Comparison of ENCODE assay signal across 8 mouse cellular contexts in genomic region chr17:33954646-33955554, GRCm38 (mm10). TPM values are rescaled to one million over a fixed set of nuclear protein-coding genes. Genes with fewer than 3 reads are reported as not detected.
DNase-seq lines count a peak whose midpoint lies in the region; ATAC-seq and TF ChIP-seq lines count a peak whose summit lies in the region.

No protein-coding gene starts in this region.

- under 1% methylated on average over 33 of the region's 33 CpGs for WGBS in kidney, embryonic 14.5 days
- WGBS in intestine, postnatal 0 days, result under 1% methylated on average over 33 of the region's 33 CpGs
- WGBS in midbrain, embryonic 16.5 days, result under 1% methylated on average over 33 of the region's 33 CpGs

- DNase-seq in kidney, postnatal 4 days, result no peak
- DNase-seq in MEL (ENCODE audit: low read depth, low spot score), result no peak
- no peak for DNase-seq in layer of hippocampus, adult 18-20 months (ENCODE audit: low spot score in 2 of 2)
- no peak for DNase-seq in cerebellum, postnatal 25 days

- peak overlapping the region; percentile 91 for H3K27ac ChIP-seq in kidney, embryonic 14.5 days (ENCODE audit: low read depth, low read length)
- peak overlapping the region; percentile 85 for H3K27ac ChIP-seq in MEL (ENCODE audit: control insufficient read depth, low read depth, low read length)
- peak overlapping the region; percentile 92 for H3K27ac ChIP-seq in intestine, postnatal 0 days (ENCODE audit: low read depth, low read length)
- peak overlapping the region; percentile 87 for H3K27ac ChIP-seq in midbrain, embryonic 16.5 days (ENCODE audit: low read length)

- peak; percentile 10 for ATAC-seq in kidney, embryonic 14.5 days (ENCODE audit: low FRiP score, low TSS enrichment)
- ATAC-seq in erythroid progenitor cell, adult 5-6 weeks (replicated peaks; ENCODE audit: low FRiP score, poor library complexity, severe bottlenecking), result peak; percentile 4
- ATAC-seq in intestine, postnatal 0 days, result peak; percentile 6
- peak; percentile 58 for ATAC-seq in midbrain, embryonic 16.5 days

- no peak for TF ChIP-seq CTCF in MEL (IDR thresholded peaks at IDR 0.05 in 2 of 3, conservative IDR thresholded peaks at IDR 0.05 in 1 of 3; ENCODE audit: control insufficient read depth in 1 of 3, insufficient read depth in 1 of 3, low read depth in 2 of 3, low read length in 3 of 3, poor library complexity in 1 of 3, severe bottlenecking in 1 of 3)
- no peak for TF ChIP-seq CTCF in intestine, postnatal 0 days (IDR thresholded peaks at IDR 0.05; ENCODE audit: low read depth)

- peak overlapping the region; percentile 89 for H3K4me2 ChIP-seq in kidney, embryonic 14.5 days (replicated peaks; ENCODE audit: low read depth, low read length)
- peak overlapping the region; percentile 79 for H3K4me2 ChIP-seq in intestine, postnatal 0 days (replicated peaks; ENCODE audit: low read depth)
- peak overlapping the region; percentile 97 for H3K4me2 ChIP-seq in midbrain, embryonic 16.5 days (ENCODE audit: low read length)

- no peak for TF ChIP-seq RAD21 in MEL (IDR thresholded peaks at IDR 0.05; ENCODE audit: low read depth, low read length)

- no peak for TF ChIP-seq EP300 in MEL (IDR thresholded peaks at IDR 0.05; ENCODE audit: low read depth in 1 of 2, low read length in 2 of 2)

- H3K9ac ChIP-seq in kidney, embryonic 14.5 days (ENCODE audit: low read depth, low read length), result peak overlapping the region; percentile 95
- H3K9ac ChIP-seq in MEL (ENCODE audit: control insufficient read depth, low read depth, low read length, poor library complexity, severe bottlenecking), result peak overlapping the region; percentile 99
- H3K9ac ChIP-seq in intestine, postnatal 0 days (ENCODE audit: low read depth, low read length), result peak overlapping the region; percentile 70
- H3K9ac ChIP-seq in midbrain, embryonic 16.5 days (ENCODE audit: low read depth, low read length), result peak overlapping the region; percentile 94

- H3K9me3 ChIP-seq in kidney, embryonic 14.5 days (ENCODE audit: control insufficient read depth, low read length), result no peaks in the 10 kb centered on the region
- no peaks in the 10 kb centered on the region for H3K9me3 ChIP-seq in MEL (replicated peaks; ENCODE audit: insufficient read depth, low read length)
- H3K9me3 ChIP-seq in intestine, postnatal 0 days (ENCODE audit: control insufficient read depth), result no peaks in the 10 kb centered on the region
- no peaks in the 10 kb centered on the region for H3K9me3 ChIP-seq in midbrain, embryonic 16.5 days (replicated peaks; ENCODE audit: control insufficient read depth, low read length, poor library complexity, severe bottlenecking)

- no peaks in the 10 kb centered on the region for H3K27me3 ChIP-seq in kidney, embryonic 14.5 days (ENCODE audit: control insufficient read depth, insufficient read depth, low read length)
- H3K27me3 ChIP-seq in MEL (ENCODE audit: control insufficient read depth in 1 of 2, insufficient read depth in 2 of 2, low read length in 2 of 2), result no peaks in the 10 kb centered on the region
- H3K27me3 ChIP-seq in intestine, postnatal 0 days (replicated peaks; ENCODE audit: control insufficient read depth, insufficient read depth, low read length), result no peaks in the 10 kb centered on the region
- H3K27me3 ChIP-seq in midbrain, embryonic 16.5 days (ENCODE audit: control insufficient read depth, insufficient read depth, low read depth, low read length), result no peaks in the 10 kb centered on the region

- H3K36me3 ChIP-seq in kidney, embryonic 14.5 days (ENCODE audit: control insufficient read depth, insufficient read depth, low read length), result peaks cover 47% of the 10 kb centered on the region
- peaks cover 10 to 18% of the 10 kb centered on the region in 2 experiments for H3K36me3 ChIP-seq in MEL (ENCODE audit: control insufficient read depth in 1 of 2, insufficient read depth in 2 of 2, low read length in 2 of 2)
- H3K36me3 ChIP-seq in intestine, postnatal 0 days (ENCODE audit: control insufficient read depth, insufficient read depth), result peaks cover 23% of the 10 kb centered on the region
- peaks cover 19% of the 10 kb centered on the region; the same call in 1 of the 2 replicates for H3K36me3 ChIP-seq in midbrain, embryonic 16.5 days (ENCODE audit: control insufficient read depth, insufficient read depth, low read length)

- H3K4me3 ChIP-seq in kidney, embryonic 14.5 days (ENCODE audit: low read length), result peak overlapping the region; percentile 80
- H3K4me3 ChIP-seq in MEL (ENCODE audit: control insufficient read depth in 1 of 2, insufficient read depth in 1 of 2, low read depth in 2 of 2, low read length in 2 of 2), result peak overlapping the region; percentile 82 to 87
- H3K4me3 ChIP-seq in intestine, postnatal 0 days (ENCODE audit: low read depth, low read length), result peak overlapping the region; percentile 70
- peak overlapping the region; percentile 88 for H3K4me3 ChIP-seq in midbrain, embryonic 16.5 days (ENCODE audit: low read depth, low read length)

- peaks cover 39% of the 10 kb centered on the region for H3K4me1 ChIP-seq in kidney, embryonic 14.5 days (ENCODE audit: control insufficient read depth, insufficient read depth, low read length)
- H3K4me1 ChIP-seq in MEL (ENCODE audit: control insufficient read depth in 1 of 2, insufficient read depth in 2 of 2, low read length in 2 of 2), result peaks cover 0 to 13% of the 10 kb centered on the region in 2 experiments; a peak in 2 of 4 replicates
- peaks cover 10% of the 10 kb centered on the region; the same call in 1 of the 2 replicates for H3K4me1 ChIP-seq in intestine, postnatal 0 days (replicated peaks; ENCODE audit: control insufficient read depth, insufficient read depth, low read length)
- peaks cover 51% of the 10 kb centered on the region for H3K4me1 ChIP-seq in midbrain, embryonic 16.5 days (ENCODE audit: control insufficient read depth, insufficient read depth, low read length)

- peaks cover 40% of the 10 kb centered on the region for H3K79me2 ChIP-seq in MEL (ENCODE audit: control insufficient read depth, insufficient read depth, low read length, poor library complexity)

- no peak for TF ChIP-seq POLR2A in MEL (IDR thresholded peaks at IDR 0.05; ENCODE audit: control insufficient read depth in 1 of 2, insufficient read depth in 1 of 2, low read depth in 1 of 2, low read length in 2 of 2, poor library complexity in 1 of 2)

RNA-seq across cellular contexts. Expression of gene Vps52, which starts 0.7 kb away (rescaled TPM):
- 24.9 and 40.8 TPM in 2 replicates for polyA plus RNA-seq in kidney, embryonic 14.5 days (2014; fragmentation: Nextera tagmentation; extraction: Ambion mirVana)
- total RNA-seq in MEL (2012; rRNA removed), result 20.6 and 23.6 TPM in 2 replicates
- polyA plus RNA-seq in MEL (2012; ENCODE audit: insufficient read depth in 1 of 2, insufficient read length in 2 of 2, low read depth in 1 of 2, low replicate concordance in 2 of 2, missing spikeins in 1 of 2), result 10 to 100 TPM in 1 of 2 experiments, not detected in 1; 40.7 TPM
- 8.0 and 18.4 TPM in 2 replicates for total RNA-seq in erythroid progenitor cell, adult 5-6 weeks (2015; ENCODE audit: low replicate concordance)
- 11.5 and 17.8 TPM in 2 replicates for total RNA-seq in erythroid progenitor cell, adult 5-6 weeks (2017; ENCODE audit: low replicate concordance)
- 23.5 and 25.5 TPM in 2 replicates for polyA plus RNA-seq in intestine, postnatal 0 days (2015; fragmentation: Nextera tagmentation; extraction: Ambion mirVana)
- 78.3 and 80.5 TPM in 2 replicates for polyA plus RNA-seq in midbrain, embryonic 16.5 days (2015; fragmentation: Nextera tagmentation; extraction: Ambion mirVana)
- 10 to 100 TPM; 76.1 to 79.8 TPM for total RNA-seq in layer of hippocampus, adult 18-20 months (2021)

RNA-seq across cellular contexts. Expression of gene Rps18, which starts 0.9 kb away (rescaled TPM):
- polyA plus RNA-seq in kidney, embryonic 14.5 days (2014; fragmentation: Nextera tagmentation; extraction: Ambion mirVana), result 2,014 and 2,736 TPM in 2 replicates
- total RNA-seq in MEL (2012; rRNA removed), result 252 and 286 TPM in 2 replicates
- 1,000 to 10,000 TPM in 1 of 2 experiments, not detected in 1; 1,183 TPM for polyA plus RNA-seq in MEL (2012; ENCODE audit: insufficient read depth in 1 of 2, insufficient read length in 2 of 2, low read depth in 1 of 2, low replicate concordance in 2 of 2, missing spikeins in 1 of 2)
- total RNA-seq in erythroid progenitor cell, adult 5-6 weeks (2015; ENCODE audit: low replicate concordance), result 779 and 808 TPM in 2 replicates
- 194 and 380 TPM in 2 replicates for total RNA-seq in erythroid progenitor cell, adult 5-6 weeks (2017; ENCODE audit: low replicate concordance)
- polyA plus RNA-seq in intestine, postnatal 0 days (2015; fragmentation: Nextera tagmentation; extraction: Ambion mirVana), result 1,060 and 1,067 TPM in 2 replicates
- 620 and 627 TPM in 2 replicates for polyA plus RNA-seq in midbrain, embryonic 16.5 days (2015; fragmentation: Nextera tagmentation; extraction: Ambion mirVana)
- total RNA-seq in layer of hippocampus, adult 18-20 months (2021), result 100 to 1,000 TPM; 319 to 336 TPM

RNA-seq across cellular contexts. Expression of gene B3galt4, which starts 3.6 kb away (rescaled TPM):
- 2.8 and 3.3 TPM in 2 replicates for polyA plus RNA-seq in kidney, embryonic 14.5 days (2014; fragmentation: Nextera tagmentation; extraction: Ambion mirVana)
- 2.2 and 2.5 TPM in 2 replicates for total RNA-seq in MEL (2012; rRNA removed)
- 1 to 10 TPM in 1 of 2 experiments, not detected in 1; 2.9 TPM for polyA plus RNA-seq in MEL (2012; ENCODE audit: insufficient read depth in 1 of 2, insufficient read length in 2 of 2, low read depth in 1 of 2, low replicate concordance in 2 of 2, missing spikeins in 1 of 2)
- not detected in 2 replicates for total RNA-seq in erythroid progenitor cell, adult 5-6 weeks (2015; ENCODE audit: low replicate concordance)
- total RNA-seq in erythroid progenitor cell, adult 5-6 weeks (2017; ENCODE audit: low replicate concordance), result 0.26 and 2.8 TPM in 2 replicates
- polyA plus RNA-seq in intestine, postnatal 0 days (2015; fragmentation: Nextera tagmentation; extraction: Ambion mirVana), result 14.0 and 15.0 TPM in 2 replicates
- 15.2 and 16.6 TPM in 2 replicates for polyA plus RNA-seq in midbrain, embryonic 16.5 days (2015; fragmentation: Nextera tagmentation; extraction: Ambion mirVana)
- total RNA-seq in layer of hippocampus, adult 18-20 months (2021), result 1 to 10 TPM; 5.1 to 5.2 TPM

RNA-seq across cellular contexts. Expression of gene Wdr46, which starts 14.4 kb away (rescaled TPM):
- 26.5 and 37.8 TPM in 2 replicates for polyA plus RNA-seq in kidney, embryonic 14.5 days (2014; fragmentation: Nextera tagmentation; extraction: Ambion mirVana)
- total RNA-seq in MEL (2012; rRNA removed), result 97.6 and 100 TPM in 2 replicates
- 100 to 1,000 TPM in 1 of 2 experiments, not detected in 1; 131 TPM for polyA plus RNA-seq in MEL (2012; ENCODE audit: insufficient read depth in 1 of 2, insufficient read length in 2 of 2, low read depth in 1 of 2, low replicate concordance in 2 of 2, missing spikeins in 1 of 2)
- total RNA-seq in erythroid progenitor cell, adult 5-6 weeks (2015; ENCODE audit: low replicate concordance), result 3.6 and 11.3 TPM in 2 replicates
- 4.6 and 8.2 TPM in 2 replicates for total RNA-seq in erythroid progenitor cell, adult 5-6 weeks (2017; ENCODE audit: low replicate concordance)
- polyA plus RNA-seq in intestine, postnatal 0 days (2015; fragmentation: Nextera tagmentation; extraction: Ambion mirVana), result 10.6 and 11.2 TPM in 2 replicates
- polyA plus RNA-seq in midbrain, embryonic 16.5 days (2015; fragmentation: Nextera tagmentation; extraction: Ambion mirVana), result 19.2 TPM in 2 replicates
- 10 to 100 TPM; 13.2 to 15.5 TPM for total RNA-seq in layer of hippocampus, adult 18-20 months (2021)

RNA-seq across cellular contexts. Expression of gene Pfdn6, which starts 14.8 kb away (rescaled TPM):
- polyA plus RNA-seq in kidney, embryonic 14.5 days (2014; fragmentation: Nextera tagmentation; extraction: Ambion mirVana), result 169 and 211 TPM in 2 replicates
- total RNA-seq in MEL (2012; rRNA removed), result 189 and 239 TPM in 2 replicates
- polyA plus RNA-seq in MEL (2012; ENCODE audit: insufficient read depth in 1 of 2, insufficient read length in 2 of 2, low read depth in 1 of 2, low replicate concordance in 2 of 2, missing spikeins in 1 of 2), result 100 to 1,000 TPM in 1 of 2 experiments, not detected in 1; 222 TPM
- 52.0 and 68.1 TPM in 2 replicates for total RNA-seq in erythroid progenitor cell, adult 5-6 weeks (2015; ENCODE audit: low replicate concordance)
- 40.0 and 109 TPM in 2 replicates for total RNA-seq in erythroid progenitor cell, adult 5-6 weeks (2017; ENCODE audit: low replicate concordance)
- polyA plus RNA-seq in intestine, postnatal 0 days (2015; fragmentation: Nextera tagmentation; extraction: Ambion mirVana), result 111 and 116 TPM in 2 replicates
- 186 and 191 TPM in 2 replicates for polyA plus RNA-seq in midbrain, embryonic 16.5 days (2015; fragmentation: Nextera tagmentation; extraction: Ambion mirVana)
- 10 to 100 TPM; 94.9 to 95.8 TPM for total RNA-seq in layer of hippocampus, adult 18-20 months (2021)

Comparison
In these comparisons a context has a peak if more than half of its experiments do, and no peak if none do; other contexts are left out.
1. ATAC-seq: peak in every context shown above with its lines; median percentile 58 in midbrain, embryonic 16.5 days; 10 in kidney, embryonic 14.5 days; 6 in intestine, postnatal 0 days; 4 in erythroid progenitor cell, adult 5-6 weeks.